Mouse (Mus musculus): ENCODE results near the gene Grk6. TPM values are rescaled to one million over a fixed set of nuclear protein-coding genes. Genes with fewer than 3 reads are reported as not detected.
A peak's percentile ranks its signal among the peaks of the same experiment; 100 is the strongest.

The Grk6 gene
- polyA plus RNA-seq, 1 experiment = 29.1 TPM

GRCm38 (mm10) chr13:55418004-55418403 is 26.9 kb upstream of the Grk6 start:
- Histone ChIP-seq H3K36me3 (ENCODE audit: control insufficient read depth, insufficient read depth) (no peaks in the 10 kb centered on the region), H3ac (ENCODE audit: control insufficient read depth, insufficient read length) (no peak overlapping the region), H3K27me3 (ENCODE audit: control insufficient read depth, insufficient read depth, insufficient read length) (peaks cover 28% of the 10 kb centered on the region), H3K4me3 (no peak overlapping the region), H3K79me2 (ENCODE audit: control insufficient read depth, insufficient read depth) (no peaks in the 10 kb centered on the region), H3K4me2 (ENCODE audit: low read depth) (no peak overlapping the region)
- TF ChIP-seq POLR2AphosphoS2 (IDR thresholded peaks at IDR 0.05; ENCODE audit: insufficient read length, low read depth) = no peak
- TF ChIP-seq E2F4 (IDR thresholded peaks at IDR 0.05; ENCODE audit: insufficient read depth) = no peak
- no peak for TF ChIP-seq TCF3 (IDR thresholded peaks at IDR 0.05; ENCODE audit: insufficient read length, low read depth)
- TF ChIP-seq SRF (IDR thresholded peaks at IDR 0.05; ENCODE audit: control insufficient read depth, insufficient read length, low read depth) = peak; percentile 9
- TF ChIP-seq POLR2A (IDR thresholded peaks at IDR 0.05; ENCODE audit: insufficient read length, low read depth) = no peak
- peak; percentile 83 for TF ChIP-seq CEBPB (IDR thresholded peaks at IDR 0.05; ENCODE audit: insufficient read depth, poor library complexity, severe bottlenecking)
- peak in 2 of 3 experiments; percentile 45 to 74 for TF ChIP-seq MYOG (IDR thresholded peaks at IDR 0.05; ENCODE audit: control insufficient read depth in 1 of 3, insufficient read depth in 1 of 3, insufficient read length in 2 of 3, low read depth in 2 of 3)
- peak; percentile 21 for TF ChIP-seq MAX (IDR thresholded peaks at IDR 0.05; ENCODE audit: low read depth)
- TF ChIP-seq USF1 (IDR thresholded peaks at IDR 0.05; ENCODE audit: low read depth) = peak; percentile 88
- peak in 1 of 3 experiments; percentile 27 for TF ChIP-seq MYOD1 (IDR thresholded peaks at IDR 0.05; ENCODE audit: control insufficient read depth in 1 of 3, insufficient read length in 2 of 3, low read depth in 2 of 3)
- TF ChIP-seq REST (IDR thresholded peaks at IDR 0.05; ENCODE audit: insufficient read depth, insufficient read length) = no peak

GRCm38 (mm10) chr13:55419142-55419541 is 25.7 kb upstream of the Grk6 start:
- Histone ChIP-seq H3K36me3 (ENCODE audit: control insufficient read depth, insufficient read depth) (no peaks in the 10 kb centered on the region), H3K4me2 (ENCODE audit: low read depth) (no peak overlapping the region), H3ac (ENCODE audit: control insufficient read depth, insufficient read length) (no peak overlapping the region), H3K27me3 (ENCODE audit: control insufficient read depth, insufficient read depth, insufficient read length) (peaks cover 28% of the 10 kb centered on the region), H3K4me3 (no peak overlapping the region), H3K79me2 (ENCODE audit: control insufficient read depth, insufficient read depth) (no peaks in the 10 kb centered on the region)
- no peak for TF ChIP-seq MYOD1 (IDR thresholded peaks at IDR 0.05; ENCODE audit: control insufficient read depth in 1 of 3, insufficient read length in 2 of 3, low read depth in 2 of 3)
- TF ChIP-seq REST (IDR thresholded peaks at IDR 0.05; ENCODE audit: insufficient read depth, insufficient read length) = peak; percentile 76

- no peak overlapping the region for H3ac ChIP-seq (ENCODE audit: control insufficient read depth, insufficient read length)
- H3K27me3 ChIP-seq (ENCODE audit: control insufficient read depth, insufficient read depth, insufficient read length) = peaks cover 28% of the 10 kb centered on the region
- H3K79me2 ChIP-seq (ENCODE audit: control insufficient read depth, insufficient read depth) = no peaks in the 10 kb centered on the region
- no peaks in the 10 kb centered on the region for H3K36me3 ChIP-seq (ENCODE audit: control insufficient read depth, insufficient read depth)
- H3K4me2 ChIP-seq (ENCODE audit: low read depth) = no peak overlapping the region
- TF ChIP-seq POLR2AphosphoS2 (IDR thresholded peaks at IDR 0.05; ENCODE audit: insufficient read length, low read depth) = no peak
- no peak for TF ChIP-seq TCF12 (IDR thresholded peaks at IDR 0.05; ENCODE audit: insufficient read depth, poor library complexity, severe bottlenecking)
- no peak for TF ChIP-seq TCF3 (IDR thresholded peaks at IDR 0.05; ENCODE audit: insufficient read length, low read depth)
- TF ChIP-seq CEBPB (IDR thresholded peaks at IDR 0.05; ENCODE audit: insufficient read depth, poor library complexity, severe bottlenecking) = no peak
- TF ChIP-seq MYOG (IDR thresholded peaks at IDR 0.05; ENCODE audit: control insufficient read depth in 1 of 3, insufficient read depth in 1 of 3, insufficient read length in 2 of 3, low read depth in 2 of 3) = no peak
- TF ChIP-seq SRF (IDR thresholded peaks at IDR 0.05; ENCODE audit: control insufficient read depth, insufficient read length, low read depth) = no peak
- no peak for TF ChIP-seq E2F4 (IDR thresholded peaks at IDR 0.05; ENCODE audit: insufficient read depth)
- no peak for TF ChIP-seq MAX (IDR thresholded peaks at IDR 0.05; ENCODE audit: low read depth)
- TF ChIP-seq REST (IDR thresholded peaks at IDR 0.05; ENCODE audit: insufficient read depth, insufficient read length) = no peak
- TF ChIP-seq USF1 (IDR thresholded peaks at IDR 0.05; ENCODE audit: low read depth) = no peak
- no peak for TF ChIP-seq POLR2A (IDR thresholded peaks at IDR 0.05; ENCODE audit: insufficient read length, low read depth)
- no peak for TF ChIP-seq MYOD1 (IDR thresholded peaks at IDR 0.05; ENCODE audit: control insufficient read depth in 1 of 3, insufficient read length in 2 of 3, low read depth in 2 of 3)
- no peak overlapping the region for H3K4me3 ChIP-seq
Measured at GRCm38 (mm10) chr13:55420018-55420932, 24.6 kb upstream of the Grk6 start.

GRCm38 (mm10) chr13:55420933-55421800 is 23.7 kb upstream of the Grk6 start:
- TF ChIP-seq CEBPB (IDR thresholded peaks at IDR 0.05; ENCODE audit: insufficient read depth, poor library complexity, severe bottlenecking) (no peak), MYOG (IDR thresholded peaks at IDR 0.05; ENCODE audit: control insufficient read depth in 1 of 3, insufficient read depth in 1 of 3, insufficient read length in 2 of 3, low read depth in 2 of 3) (no peak), MAX (IDR thresholded peaks at IDR 0.05; ENCODE audit: low read depth) (no peak), USF1 (IDR thresholded peaks at IDR 0.05; ENCODE audit: low read depth) (no peak), MYOD1 (IDR thresholded peaks at IDR 0.05; ENCODE audit: control insufficient read depth in 1 of 3, insufficient read length in 2 of 3, low read depth in 2 of 3) (no peak), TCF3 (IDR thresholded peaks at IDR 0.05; ENCODE audit: insufficient read length, low read depth) (no peak), POLR2A (IDR thresholded peaks at IDR 0.05; ENCODE audit: insufficient read length, low read depth) (no peak), SRF (IDR thresholded peaks at IDR 0.05; ENCODE audit: control insufficient read depth, insufficient read length, low read depth) (no peak), E2F4 (IDR thresholded peaks at IDR 0.05; ENCODE audit: insufficient read depth) (no peak), TCF12 (IDR thresholded peaks at IDR 0.05; ENCODE audit: insufficient read depth, poor library complexity, severe bottlenecking) (no peak), REST (IDR thresholded peaks at IDR 0.05; ENCODE audit: insufficient read depth, insufficient read length) (no peak), POLR2AphosphoS2 (IDR thresholded peaks at IDR 0.05; ENCODE audit: insufficient read length, low read depth) (no peak)
- Histone ChIP-seq H3K4me3 (no peak overlapping the region), H3K4me2 (ENCODE audit: low read depth) (no peak overlapping the region), H3K79me2 (ENCODE audit: control insufficient read depth, insufficient read depth) (no peaks in the 10 kb centered on the region), H3K27me3 (ENCODE audit: control insufficient read depth, insufficient read depth, insufficient read length) (peaks cover 29% of the 10 kb centered on the region), H3ac (ENCODE audit: control insufficient read depth, insufficient read length) (no peak overlapping the region), H3K36me3 (ENCODE audit: control insufficient read depth, insufficient read depth) (no peaks in the 10 kb centered on the region)

Measured in myocyte (in vitro differentiated cells).